Mouse (Mus musculus): ENCODE data around the gene Crip3. TPM values are rescaled to one million over a fixed set of nuclear protein-coding genes. Genes with fewer than 3 reads are reported as not detected.

The Crip3 gene
- polyA plus RNA-seq, 1 experiment from 2014 or later = 0.96 TPM

DNA sequence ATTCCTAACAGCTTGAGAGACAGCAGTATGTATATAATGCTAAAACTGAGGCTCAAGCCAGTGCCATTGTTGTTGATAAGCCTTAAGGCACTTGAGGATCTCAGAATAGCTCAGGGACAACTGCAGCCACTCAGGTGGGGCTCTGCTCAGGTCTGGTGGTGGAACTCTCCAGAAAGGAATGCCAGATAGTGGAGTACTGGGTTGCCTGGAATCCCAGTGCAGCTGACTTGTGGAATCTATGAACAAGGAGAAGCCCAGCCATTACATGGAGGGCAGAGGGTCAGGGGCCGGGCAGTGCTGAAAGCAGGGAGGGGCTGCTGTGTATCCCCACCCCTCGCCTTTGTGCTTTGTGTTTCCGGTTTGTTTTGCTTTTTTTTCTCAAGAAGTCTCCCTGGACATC, 29.7 kb downstream of the Crip3 start:
- Histone ChIP-seq H3K36me3 (peaks cover 40% of the 10 kb centered on the region), H3K9ac (no peak overlapping the region), H3K4me2 (no peak overlapping the region), H3K27ac (replicated peaks) (no peak overlapping the region), H3K4me1 (replicated peaks) (peaks cover 37% of the 10 kb centered on the region), H3K4me3 (no peak overlapping the region), H3K27me3 (peaks cover 58% of the 10 kb centered on the region), H3K9me3 (no peaks in the 10 kb centered on the region)
- 41% methylated on average over 3 of the region's 3 CpGs for WGBS
- ATAC-seq (ENCODE audit: low read depth) = no peak

- H3K36me3 ChIP-seq = peaks cover 55% of the 10 kb centered on the region
- peak overlapping the region; percentile 48 for H3K9ac ChIP-seq
- 3% methylated on average over 32 of the region's 32 CpGs for WGBS
- H3K9me3 ChIP-seq = no peaks in the 10 kb centered on the region
- peaks cover 54% of the 10 kb centered on the region for H3K27me3 ChIP-seq
- peaks cover 15% of the 10 kb centered on the region for H3K4me1 ChIP-seq (replicated peaks)
- no peak overlapping the region for H3K27ac ChIP-seq (replicated peaks)
- H3K4me2 ChIP-seq = peak overlapping the region; percentile 44
- peak overlapping the region; percentile 20 for H3K4me3 ChIP-seq
- no peak for ATAC-seq (ENCODE audit: low read depth)
Measured at GRCm38 (mm10) chr17:46460673-46461072, 31.9 kb downstream of the Crip3 start.

DNA sequence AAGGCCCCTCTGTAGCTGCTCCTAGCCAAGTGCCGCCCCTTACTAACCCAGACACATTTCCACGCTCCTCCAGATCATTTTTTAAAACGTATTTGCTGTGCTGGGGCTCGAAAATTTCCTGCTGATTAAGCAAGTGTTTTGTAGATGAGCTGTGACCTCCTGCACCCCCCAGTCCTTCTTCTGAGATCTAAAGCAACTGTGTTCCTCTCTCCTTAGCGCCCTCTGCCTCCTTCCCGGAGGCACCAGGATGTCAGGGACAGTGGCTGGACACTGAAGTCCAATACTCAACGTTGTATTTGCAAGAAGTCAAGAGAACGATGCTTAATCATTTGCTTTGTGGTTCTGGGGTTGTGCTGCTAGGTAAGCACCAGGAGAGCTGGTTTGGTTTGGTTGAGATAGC, 32.6 kb downstream of the Crip3 start:
- ATAC-seq (ENCODE audit: low read depth) = no peak
- 17% methylated on average over 8 of the region's 8 CpGs for WGBS
- Histone ChIP-seq H3K4me1 (replicated peaks) (peaks cover 8% of the 10 kb centered on the region), H3K4me2 (peak overlapping the region; percentile 44), H3K9me3 (no peaks in the 10 kb centered on the region), H3K27me3 (peaks cover 48% of the 10 kb centered on the region), H3K27ac (replicated peaks) (no peak overlapping the region), H3K36me3 (peaks cover 60% of the 10 kb centered on the region), H3K9ac (peak overlapping the region; percentile 48; the same call in 1 of the 2 replicates), H3K4me3 (peak overlapping the region; percentile 20; the same call in 1 of the 2 replicates)

- peaks cover 8% of the 10 kb centered on the region for H3K4me1 ChIP-seq (replicated peaks)
- H3K36me3 ChIP-seq = peaks cover 69% of the 10 kb centered on the region
- no peak overlapping the region for H3K4me3 ChIP-seq
- H3K9ac ChIP-seq = no peak overlapping the region
- WGBS = 87% methylated on average over 5 of the region's 5 CpGs
- no peak for ATAC-seq (ENCODE audit: low read depth)
- H3K27ac ChIP-seq (replicated peaks) = no peak overlapping the region
- H3K4me2 ChIP-seq = no peak overlapping the region
- H3K9me3 ChIP-seq = no peaks in the 10 kb centered on the region
- peaks cover 41% of the 10 kb centered on the region for H3K27me3 ChIP-seq
Measured at GRCm38 (mm10) chr17:46462226-46462625, 33.5 kb downstream of the Crip3 start.

- no peak overlapping the region for H3K4me2 ChIP-seq
- no peak overlapping the region for H3K9ac ChIP-seq
- no peaks in the 10 kb centered on the region; the same call in 1 of the 2 replicates for H3K27me3 ChIP-seq
- no peak overlapping the region for H3K4me3 ChIP-seq
- H3K4me1 ChIP-seq (replicated peaks) = no peaks in the 10 kb centered on the region; the same call in 1 of the 2 replicates
- WGBS = 69% methylated on average over 9 of the region's 9 CpGs
- no peak overlapping the region for H3K27ac ChIP-seq (replicated peaks)
- H3K36me3 ChIP-seq = peaks cover 89% of the 10 kb centered on the region
- no peak for ATAC-seq (ENCODE audit: low read depth)
- no peaks in the 10 kb centered on the region for H3K9me3 ChIP-seq
Measured at GRCm38 (mm10) chr17:46467830-46468229, 39.1 kb downstream of the Crip3 start.

DNA sequence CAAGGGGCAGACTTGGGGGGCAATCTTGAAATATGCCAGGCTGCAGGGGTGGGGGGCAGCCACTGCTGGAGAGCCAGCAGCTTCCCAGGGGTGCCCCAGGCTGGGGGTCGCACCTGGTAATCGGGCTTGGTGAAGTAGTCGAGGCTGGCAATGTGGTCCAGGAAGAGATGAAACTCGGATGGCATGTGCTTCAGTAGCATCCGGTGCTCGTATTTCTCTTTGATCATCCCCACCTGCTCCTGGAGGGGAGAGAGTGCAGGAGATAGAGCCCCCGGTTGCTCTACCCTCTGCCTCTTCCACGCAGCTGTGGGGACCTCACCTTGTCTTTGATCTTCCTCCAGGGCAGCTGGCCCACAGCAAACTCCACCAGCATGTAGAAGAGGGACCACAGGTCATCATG, 47.9 kb downstream of the Crip3 start:
- Histone ChIP-seq H3K4me2 (no peak overlapping the region), H3K4me3 (no peak overlapping the region), H3K4me1 (replicated peaks) (no peaks in the 10 kb centered on the region), H3K36me3 (peaks cover 95% of the 10 kb centered on the region), H3K27me3 (no peaks in the 10 kb centered on the region), H3K27ac (replicated peaks) (no peak overlapping the region), H3K9ac (no peak overlapping the region), H3K9me3 (no peaks in the 10 kb centered on the region)
- ATAC-seq (ENCODE audit: low read depth) = no peak
- 81% methylated on average over 8 of the region's 8 CpGs for WGBS

DNA sequence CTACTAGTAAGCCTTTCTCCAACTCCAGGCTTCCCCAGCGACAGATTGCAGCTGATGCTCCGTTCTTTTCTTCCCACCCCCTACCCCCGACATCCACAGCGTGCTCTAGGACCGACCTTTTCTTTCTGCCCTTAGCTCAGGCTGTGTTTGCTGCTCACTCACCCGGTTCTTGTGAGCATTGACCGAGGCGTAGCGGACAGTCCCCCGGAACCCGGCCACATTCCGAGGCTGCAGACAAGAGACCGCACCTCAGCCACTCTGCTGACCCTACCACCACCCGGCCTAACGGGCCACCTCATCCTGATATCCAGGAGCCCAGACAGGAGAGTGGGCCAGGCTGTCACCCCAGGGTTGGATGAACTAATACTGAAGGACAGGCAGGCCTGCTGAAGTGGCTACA, 48.6 kb downstream of the Crip3 start:
- peaks cover 94% of the 10 kb centered on the region for H3K36me3 ChIP-seq
- 81% methylated on average over 15 of the region's 15 CpGs for WGBS
- no peak for ATAC-seq (ENCODE audit: low read depth)

More for the DNA sequence above, 48.6 kb downstream of the Crip3 start:
- Histone ChIP-seq H3K9me3 (no peaks in the 10 kb centered on the region), H3K4me3 (no peak overlapping the region), H3K4me2 (no peak overlapping the region), H3K9ac (no peak overlapping the region), H3K27ac (replicated peaks) (no peak overlapping the region), H3K27me3 (no peaks in the 10 kb centered on the region), H3K4me1 (replicated peaks) (no peaks in the 10 kb centered on the region)

Other genes starting within 250 kb of the Crip3 start
- 8.0 and 8.4 TPM in 2 replicates for gene Polh, start 226.3 kb upstream of the Crip3 start, polyA plus RNA-seq (2015; fragmentation: Nextera tagmentation; extraction: Ambion mirVana)
- 34.3 and 35.2 TPM in 2 replicates for gene Xpo5, start 226.1 kb upstream of the Crip3 start, polyA plus RNA-seq (2015; fragmentation: Nextera tagmentation; extraction: Ambion mirVana)
- 84.3 and 93.8 TPM in 2 replicates for gene Polr1c, start 180.9 kb upstream of the Crip3 start, polyA plus RNA-seq (2015; fragmentation: Nextera tagmentation; extraction: Ambion mirVana)
- 81.9 and 83.1 TPM in 2 replicates for gene Yipf3, start 180.8 kb upstream of the Crip3 start, polyA plus RNA-seq (2015; fragmentation: Nextera tagmentation; extraction: Ambion mirVana)
- gene Lrrc73, start 175.4 kb upstream of the Crip3 start, polyA plus RNA-seq (2015; fragmentation: Nextera tagmentation; extraction: Ambion mirVana) = 5.2 and 5.8 TPM in 2 replicates
- gene Tjap1, start 145.9 kb upstream of the Crip3 start, polyA plus RNA-seq (2015; fragmentation: Nextera tagmentation; extraction: Ambion mirVana) = 35.7 and 36.7 TPM in 2 replicates
- gene Dlk2, start 131.5 kb upstream of the Crip3 start, polyA plus RNA-seq (2015; fragmentation: Nextera tagmentation; extraction: Ambion mirVana) = 9.0 and 9.6 TPM in 2 replicates
- gene Abcc10, start 100.6 kb upstream of the Crip3 start, polyA plus RNA-seq (2015; fragmentation: Nextera tagmentation; extraction: Ambion mirVana) = 8.1 and 9.2 TPM in 2 replicates
- 20.1 and 20.2 TPM in 2 replicates for gene Zfp318, start 45.2 kb upstream of the Crip3 start, polyA plus RNA-seq (2015; fragmentation: Nextera tagmentation; extraction: Ambion mirVana)
- not detected in 2 replicates for gene Slc22a7, start 9.5 kb downstream of the Crip3 start, polyA plus RNA-seq (2015; fragmentation: Nextera tagmentation; extraction: Ambion mirVana)
- gene Ttbk1, start 58.7 kb downstream of the Crip3 start, polyA plus RNA-seq (2015; fragmentation: Nextera tagmentation; extraction: Ambion mirVana) = 6.0 and 6.9 TPM in 2 replicates
- gene Dnph1, start 67.8 kb downstream of the Crip3 start, polyA plus RNA-seq (2015; fragmentation: Nextera tagmentation; extraction: Ambion mirVana) = 19.0 and 19.2 TPM in 2 replicates
- gene Cul9, start 117.5 kb downstream of the Crip3 start, polyA plus RNA-seq (2015; fragmentation: Nextera tagmentation; extraction: Ambion mirVana) = 16.4 and 17.0 TPM in 2 replicates
- 4.7 and 5.4 TPM in 2 replicates for gene Srf, start 127.2 kb downstream of the Crip3 start, polyA plus RNA-seq (2015; fragmentation: Nextera tagmentation; extraction: Ambion mirVana)
- gene Ptk7, start 200.6 kb downstream of the Crip3 start, polyA plus RNA-seq (2015; fragmentation: Nextera tagmentation; extraction: Ambion mirVana) = 38.7 and 41.3 TPM in 2 replicates
- 41.8 and 45.3 TPM in 2 replicates for gene Klc4, start 217.1 kb downstream of the Crip3 start, polyA plus RNA-seq (2015; fragmentation: Nextera tagmentation; extraction: Ambion mirVana)
- 63.2 and 70.1 TPM in 2 replicates for gene Mrpl2, start 217.3 kb downstream of the Crip3 start, polyA plus RNA-seq (2015; fragmentation: Nextera tagmentation; extraction: Ambion mirVana)
- 40.0 and 41.7 TPM in 2 replicates for gene Cul7, start 221.4 kb downstream of the Crip3 start, polyA plus RNA-seq (2015; fragmentation: Nextera tagmentation; extraction: Ambion mirVana)
- gene Rrp36, start 245.4 kb downstream of the Crip3 start, polyA plus RNA-seq (2015; fragmentation: Nextera tagmentation; extraction: Ambion mirVana) = 47.7 and 53.5 TPM in 2 replicates
- gene Mea1, start 249.9 kb downstream of the Crip3 start, polyA plus RNA-seq (2015; fragmentation: Nextera tagmentation; extraction: Ambion mirVana) = 233 and 260 TPM in 2 replicates